Mouse (Mus musculus) Patski (cell line): ENCODE data around the gene Dck. TPM values are rescaled to one million over a fixed set of nuclear protein-coding genes. Genes with fewer than 3 reads are reported as not detected.
"Not testable (repeated sequence)": the region's sequence is repeated elsewhere in the genome, so short reads cannot be mapped to it uniquely, and the experiment has no call there.

Experiments
- ATAC-seq: fragments of 100-300 bp; one replicate; pipeline ENCODE4 v1.8.0; 2021
- CTCF ChIA-PET: fragments of 350-600 bp; sonication (Branson Sonifier 250); formaldehyde crosslinking; loops from one replicate; lab custom pipeline; 2022; ENCODE audit warnings: inconsistent platforms; lab: Charles Lee
- POLR2A ChIA-PET: fragments of 350-600 bp; sonication (Branson Sonifier 250); formaldehyde crosslinking; loops from one replicate; lab custom pipeline; 2022; ENCODE audit warnings: antibody characterized with exemption, inconsistent platforms; lab: Charles Lee
- DNase-seq: peaks from one replicate; pipeline ENCODE4 v3.0.0-alpha.2; 2011; ENCODE audit warnings: low read depth, low spot score
- H3K27me3 ChIP-seq: fragments of 371-371 bp; one replicate; pipeline ENCODE4 v1.5.1; 2021
- CTCF ChIP-seq: fragments of 100-300 bp; IDR thresholded peaks from one replicate; pipeline ENCODE4 v1.5.1; 2021
- in situ Hi-C: fragments of 300-500 bp; cut with MboI; formaldehyde crosslinking; loops from 3 replicates; pipeline ENCODE4 v1.11.1; 2018; ENCODE audit warnings: low pct_unique_long_range_greater_than_20kb, mixed read lengths
- polyA plus RNA-seq: library from polyadenylated mRNA; unstranded; gene quantifications from one replicate; pipeline ENCODE4 v1.2.3, GENCODE M21; 2021

Dck gene
- polyA plus RNA-seq = 15.0 TPM

DNA sequence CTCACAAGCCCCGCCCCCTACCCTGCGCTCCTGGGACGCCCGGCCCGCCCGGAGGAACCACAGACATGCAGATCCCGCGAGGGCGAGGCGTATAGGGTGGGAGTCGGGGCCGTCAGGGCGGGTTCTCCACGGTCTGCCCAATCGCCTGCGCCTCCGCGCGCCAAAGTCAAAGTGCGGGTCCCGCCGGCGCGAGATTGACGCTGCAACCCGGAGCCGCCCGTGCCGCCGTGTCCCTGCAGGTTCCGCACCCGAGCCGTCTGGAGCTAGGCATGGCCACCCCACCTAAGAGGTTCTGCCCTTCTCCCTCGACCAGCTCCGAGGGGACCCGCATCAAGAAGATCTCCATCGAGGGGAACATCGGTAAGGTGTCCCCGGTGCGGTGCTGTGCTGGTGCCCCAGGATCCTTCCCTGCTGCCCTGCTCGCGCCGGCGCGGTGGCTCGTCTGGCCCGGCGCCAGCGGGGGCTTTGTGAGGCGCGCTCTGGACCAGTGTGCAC lies at the start of gene Dck:
Gene Dck (plus strand): TSS at position 10 of the 495 bp plus-strand sequence.
- TF ChIP-seq CTCF = no peak
- H3K27me3 ChIP-seq = no peaks in the 10 kb centered on the region
- ATAC-seq (peak; percentile 100), DNase-seq (no peak)
- ChIA-PET CTCF (interaction anchor here (0.9 to 1.0 kb wide), 2 partner anchors 10 to 20 kb away, joined by 3 read pairs; no protein-coding TSS in a partner anchor), POLR2A (interaction anchor here (0.7 kb wide), 1 partner anchor 9 kb away, joined by 3 read pairs; no protein-coding TSS in a partner anchor)
- in situ Hi-C loops = loop anchor here (10.0 kb wide), 1 partner anchor 200 kb away; the partner anchor contains the start of gene Rufy3

DNA sequence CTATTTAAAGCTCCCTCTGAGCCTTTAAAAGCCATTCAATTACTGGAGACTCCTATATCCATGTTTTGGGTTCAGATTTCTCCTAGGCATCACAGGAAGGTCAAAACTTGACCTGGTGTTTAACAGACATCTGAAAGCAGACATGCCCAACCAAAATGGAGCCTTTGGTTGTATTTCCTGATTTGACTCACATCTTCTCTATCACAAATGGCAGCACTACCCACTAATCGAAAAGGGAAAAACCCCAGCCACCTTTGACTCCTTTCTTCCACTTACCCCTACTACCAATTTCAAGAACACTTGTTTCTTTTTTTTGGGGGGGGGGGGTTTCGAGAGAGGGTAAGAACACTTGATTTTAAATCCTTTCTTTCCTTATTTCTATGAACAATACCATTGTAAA lies 47.8 kb upstream of the Dck start:
- CTCF ChIA-PET = interaction anchor here (4.4 kb wide), 1 partner anchor 12 kb away, joined by 14 read pairs; no protein-coding TSS in a partner anchor
- POLR2A ChIA-PET = no interaction called here
- in situ Hi-C loops = no loop called here
- no peak for ATAC-seq
- TF ChIP-seq CTCF = no peak
- no peaks in the 10 kb centered on the region for H3K27me3 ChIP-seq
- DNase-seq = no peak

DNA sequence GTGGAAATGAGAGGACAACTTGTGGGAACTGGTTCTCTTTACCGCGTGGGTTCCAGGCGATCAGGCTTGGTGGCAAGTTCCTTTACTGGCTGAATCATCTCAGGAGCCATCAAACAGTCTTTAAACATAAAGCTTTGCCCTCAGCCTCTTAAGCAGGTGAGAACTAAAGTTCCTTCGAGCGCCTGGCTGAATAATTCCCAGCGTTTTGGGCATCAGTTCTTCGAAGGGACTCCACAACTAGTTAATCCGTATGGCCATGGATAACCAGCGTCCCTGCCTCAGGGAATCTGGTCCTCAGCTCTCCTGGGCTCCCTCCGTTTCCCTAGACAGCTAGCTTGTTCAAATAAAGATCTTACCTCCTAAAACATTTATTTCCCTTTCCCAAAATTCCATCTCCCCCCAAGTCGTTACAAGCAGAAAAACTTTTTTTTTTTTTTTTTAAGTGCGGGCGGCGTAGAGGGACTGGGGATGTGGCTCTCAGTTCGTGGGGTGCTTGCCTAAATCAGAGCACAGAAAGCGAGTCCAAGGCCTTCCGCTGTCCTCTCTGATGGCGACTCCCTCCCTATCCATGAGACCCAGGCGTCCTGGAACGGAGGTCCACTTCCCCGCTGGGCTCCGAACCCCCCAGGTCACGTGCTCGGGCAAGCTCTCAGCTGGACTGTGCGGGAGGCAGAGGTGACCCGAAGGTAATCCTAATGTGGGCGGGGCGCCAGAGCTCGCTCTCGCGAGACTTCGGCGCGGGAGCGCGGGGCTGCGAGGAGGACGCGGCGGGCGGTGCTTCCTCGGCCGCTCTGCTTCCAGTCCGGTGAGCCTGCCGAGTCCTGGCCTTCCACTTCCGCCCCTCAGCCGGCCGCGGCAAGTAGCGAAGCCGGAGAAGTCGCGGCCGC lies 44.4 kb upstream of the Dck start, which contains the start of gene Mob1b:
Gene Mob1b (plus strand): TSS at position 740 of the 887 bp plus-strand sequence.
- DNase-seq = peak; percentile 84
- no peak for TF ChIP-seq CTCF
- peak; percentile 90 for ATAC-seq
- ChIA-PET POLR2A (interaction anchor here (0.7 to 1.7 kb wide), 8 partner anchors 18 to 558 kb away, joined by 3 to 6 read pairs (median 4); no protein-coding TSS in a partner anchor), CTCF (interaction anchor here (1.2 kb wide), 1 partner anchor 75 kb away, joined by 3 read pairs; no protein-coding TSS in a partner anchor)
- H3K27me3 ChIP-seq = no peaks in the 10 kb centered on the region
- in situ Hi-C loops = no loop called here

DNA sequence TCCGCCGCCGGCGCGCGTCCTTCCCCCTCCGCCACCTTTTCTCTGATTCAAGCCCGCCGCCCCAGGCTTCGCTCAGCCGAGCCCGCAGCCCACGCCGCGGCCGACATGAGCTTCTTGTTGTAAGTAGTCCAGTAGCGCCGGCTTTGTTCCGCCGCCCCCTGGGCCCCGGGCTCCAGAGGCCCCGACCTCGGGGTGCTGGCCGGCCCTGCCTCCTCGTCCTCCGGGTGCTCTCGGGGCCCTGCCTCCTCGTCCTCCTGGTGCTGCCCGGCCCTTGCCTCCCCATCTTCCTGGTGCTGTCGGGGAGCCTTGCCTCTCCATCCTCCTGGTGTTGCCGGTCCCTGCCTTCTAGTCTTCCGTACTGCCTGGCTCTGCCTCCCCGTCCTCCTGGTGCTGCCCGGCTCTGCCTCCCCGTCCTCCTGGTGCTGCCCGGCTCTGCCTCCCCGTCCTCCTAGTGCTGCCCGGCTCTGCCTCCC lies 43.8 kb upstream of the Dck start:
- in situ Hi-C loops = no loop called here
- ATAC-seq (peak; percentile 27), DNase-seq (no peak)
- CTCF ChIA-PET = interaction anchor here (1.2 kb wide), 1 partner anchor 76 kb away, joined by 3 read pairs; no protein-coding TSS in a partner anchor
- no peaks in the 10 kb centered on the region for H3K27me3 ChIP-seq
- TF ChIP-seq CTCF = no peak
- POLR2A ChIA-PET = interaction anchor here (1.3 to 1.7 kb wide), 2 partner anchors 36 to 47 kb away, joined by 4 to 6 read pairs; no protein-coding TSS in a partner anchor

DNA sequence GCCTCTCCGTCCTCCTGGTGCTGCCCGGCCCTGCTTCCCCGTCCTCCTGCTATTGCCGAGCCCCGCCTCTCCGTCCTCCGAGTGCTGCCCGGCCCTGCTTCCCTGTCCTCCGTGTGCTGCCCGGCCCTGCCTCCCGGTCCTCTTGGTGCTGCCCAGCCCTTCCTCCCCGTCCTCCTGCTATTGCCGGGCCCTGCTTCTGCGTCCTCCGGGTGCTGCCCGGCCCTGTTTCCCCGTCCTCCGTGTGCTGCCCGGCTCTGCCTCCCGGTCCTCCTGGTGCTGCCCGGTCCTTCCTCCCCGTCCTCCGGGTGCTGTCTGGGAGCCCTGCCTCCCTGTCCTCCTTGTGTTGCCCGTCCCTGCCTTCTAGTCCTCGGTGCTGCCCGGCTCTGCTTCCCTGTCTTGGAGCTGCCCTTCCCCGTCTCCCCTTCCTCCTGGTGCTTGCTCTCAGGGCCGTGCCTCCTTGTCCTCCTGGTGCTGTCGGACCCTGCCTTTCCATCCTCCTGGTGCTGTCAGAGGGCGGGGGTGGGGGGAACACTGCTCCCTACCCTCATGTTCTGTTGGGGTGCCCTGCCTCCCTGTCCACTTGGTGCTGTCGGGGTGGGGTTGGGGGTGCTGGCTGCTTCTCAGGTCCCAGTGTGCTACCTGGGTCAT lies 43.1 kb upstream of the Dck start:
- H3K27me3 ChIP-seq = no peaks in the 10 kb centered on the region
- POLR2A ChIA-PET = interaction anchor here (1.7 kb wide), 1 partner anchor 47 kb away, joined by 6 read pairs; no protein-coding TSS in a partner anchor
- CTCF ChIA-PET = no interaction called here
- DNase-seq (no peak), ATAC-seq (peak; percentile 31)
- TF ChIP-seq CTCF = no peak
- in situ Hi-C loops = no loop called here

- no peak for ATAC-seq
- no peaks in the 10 kb centered on the region for H3K27me3 ChIP-seq
- no peak for TF ChIP-seq CTCF
- ChIA-PET CTCF (interaction anchor here (1.5 to 2.4 kb wide), 2 partner anchors 18 to 69 kb away, joined by 4 read pairs; no protein-coding TSS in a partner anchor), POLR2A (no interaction called here)
- DNase-seq = no peak
- in situ Hi-C loops = no loop called here
These were observed 42.6 kb upstream of the Dck start for GRCm38 (mm10) chr5:88722213-88722600.

DNA sequence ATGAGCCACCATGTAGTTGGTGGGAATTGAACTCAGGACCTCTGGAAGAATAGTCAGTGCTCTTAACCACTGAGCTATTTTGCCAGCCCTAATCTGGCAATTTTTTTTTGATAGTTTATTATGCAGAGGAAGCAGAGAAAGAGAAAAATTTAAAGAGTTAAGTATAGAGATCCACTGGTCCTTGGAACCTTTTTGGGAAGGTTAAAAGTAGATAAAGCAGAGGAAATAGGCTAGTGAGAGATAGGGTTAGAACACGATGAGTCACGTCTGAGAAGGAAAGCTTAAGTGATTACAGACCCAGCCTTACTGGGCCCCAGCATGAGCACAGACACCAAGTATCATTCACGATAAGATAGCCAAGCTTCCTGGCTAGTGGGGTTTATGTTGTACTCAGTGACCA lies 40.8 kb upstream of the Dck start:
- no peak for DNase-seq
- TF ChIP-seq CTCF = no peak
- POLR2A ChIA-PET = interaction anchor here (0.9 kb wide), 1 partner anchor 42 kb away, joined by 3 read pairs; no protein-coding TSS in a partner anchor

DNA sequence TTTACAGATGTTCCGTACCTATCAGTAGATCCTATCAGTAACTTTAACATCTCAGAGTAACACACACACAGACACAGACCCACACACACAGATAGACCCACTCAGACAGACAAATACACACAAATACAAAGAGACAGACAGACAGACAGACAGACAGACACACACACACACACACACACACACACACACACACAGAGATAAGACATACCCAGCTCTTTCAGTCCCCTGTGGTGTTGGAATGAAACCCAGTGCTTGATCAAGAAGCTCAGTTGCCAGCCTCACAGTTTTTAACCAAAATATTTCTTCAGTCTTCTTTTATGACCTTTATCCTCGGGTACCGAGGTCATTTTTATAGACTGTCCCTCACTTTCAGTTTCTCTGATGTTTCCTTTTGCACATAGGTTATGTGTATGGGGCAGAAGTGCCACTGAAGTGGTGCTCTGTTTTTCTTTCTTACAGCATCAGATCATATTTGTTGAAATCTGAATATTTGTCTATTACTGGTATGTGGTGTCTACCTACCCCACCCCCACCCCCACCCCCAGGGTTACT lies 37.1 kb upstream of the Dck start:
- no peak for ATAC-seq
- in situ Hi-C loops = no loop called here
- ChIA-PET CTCF (interaction anchor here (1.0 to 4.2 kb wide), 4 partner anchors 12 to 38 kb away, joined by 3 to 20 read pairs (median 9); no protein-coding TSS in a partner anchor), POLR2A (no interaction called here)
- no peak for TF ChIP-seq CTCF
- DNase-seq = no peak
- no peaks in the 10 kb centered on the region for H3K27me3 ChIP-seq

More for the DNA sequence above, 40.8 kb upstream of the Dck start:
- in situ Hi-C loops = no loop called here
- no peak for ATAC-seq
- CTCF ChIA-PET = interaction anchor here (1.1 to 2.4 kb wide), 6 partner anchors 9 to 68 kb away, joined by 3 to 5 read pairs (median 4); no protein-coding TSS in a partner anchor
- no peaks in the 10 kb centered on the region for H3K27me3 ChIP-seq

DNA sequence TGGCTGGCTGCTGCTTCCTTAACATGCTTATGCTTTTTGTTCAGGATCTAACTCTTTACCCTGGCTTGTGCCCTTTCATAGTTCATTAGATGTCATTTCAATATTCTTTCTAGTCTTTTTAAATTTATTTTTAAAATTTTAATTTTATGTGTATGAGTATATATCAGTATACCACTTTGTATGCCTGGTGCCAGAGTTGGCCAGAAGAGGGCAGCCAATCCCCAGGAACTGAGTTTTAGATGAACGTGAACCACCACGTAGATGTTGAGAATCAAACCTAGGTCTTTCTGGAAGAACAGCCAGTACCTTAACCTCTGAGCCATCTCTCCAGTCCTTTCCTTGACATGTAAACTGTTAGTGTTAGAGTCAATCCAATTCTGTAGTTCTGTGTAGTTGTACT lies 30.0 kb upstream of the Dck start:
- CTCF ChIA-PET = interaction anchor here (1.1 to 1.9 kb wide), 5 partner anchors 8 to 45 kb away, joined by 3 to 12 read pairs (median 6); no protein-coding TSS in a partner anchor
- POLR2A ChIA-PET = interaction anchor here (1.3 kb wide), 1 partner anchor 10 kb away, joined by 5 read pairs; no protein-coding TSS in a partner anchor
- in situ Hi-C loops = no loop called here
- ATAC-seq = no peak
- DNase-seq = no peak
- H3K27me3 ChIP-seq = no peaks in the 10 kb centered on the region
- TF ChIP-seq CTCF = peak; percentile 65

DNA sequence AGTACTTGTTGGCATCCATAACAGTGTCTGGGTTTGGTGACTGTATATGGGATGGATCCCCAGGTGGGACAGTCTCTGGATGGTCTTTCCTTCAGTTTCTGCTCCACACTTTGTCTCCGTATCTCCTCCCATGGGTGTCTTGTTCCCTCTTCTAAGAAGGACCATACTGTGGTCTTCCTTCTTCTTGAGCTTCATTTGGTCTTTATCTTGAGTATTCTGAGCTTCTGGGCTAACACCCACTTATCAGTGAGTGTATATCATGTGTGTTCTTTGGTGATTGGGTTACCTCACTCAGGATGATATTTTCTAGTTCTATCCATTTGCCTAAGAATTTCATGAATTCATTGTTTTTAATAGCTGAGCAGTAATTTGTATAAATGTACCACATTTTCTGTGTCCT lies 23.7 kb upstream of the Dck start:
- CTCF ChIA-PET = interaction anchor here (1.0 to 5.4 kb wide), 2 partner anchors 10 to 16 kb away, joined by 3 to 30 read pairs; no protein-coding TSS in a partner anchor
- POLR2A ChIA-PET, ATAC-seq, in situ Hi-C loops, DNase-seq, H3K27me3 ChIP-seq: not testable (repeated sequence)
